Mouse (Mus musculus) liver, adult 2 months (tissue): Measurements from ENCODE around the gene Tgfbr1. TPM values are rescaled to one million over a fixed set of nuclear protein-coding genes. Genes with fewer than 3 reads are reported as not detected.
A peak's percentile ranks its signal among the peaks of the same experiment; 100 is the strongest.

Experiments
- DNase-seq: peaks from one replicate; pipeline ENCODE4 v3.0.0-alpha.2; 2011; ENCODE audit warnings: low read depth, low spot score; ENCODE audit errors: extremely low read depth
- H3K27ac ChIP-seq: fragments of 200-500 bp; replicated peaks from 2 replicates; pipeline ENCODE4 v1.5.1; 2012; ENCODE audit warnings: low read depth, mild to moderate bottlenecking, control low read depth, inconsistent platforms, low read length; ENCODE audit not compliant: insufficient read depth
- H3K27me3 ChIP-seq: fragments of 200-500 bp; 2 replicates; pipeline ENCODE4 v1.6.1; 2012; ENCODE audit warnings: mild to moderate bottlenecking, moderate library complexity, low read length, inconsistent platforms; ENCODE audit not compliant: control insufficient read depth, insufficient read depth
- H3K36me3 ChIP-seq: fragments of 200-500 bp; 2 replicates; pipeline ENCODE4 v1.6.1; 2012; ENCODE audit warnings: low read length, inconsistent platforms; ENCODE audit not compliant: control insufficient read depth, insufficient read depth
- H3K4me1 ChIP-seq: fragments of 200-500 bp; 2 replicates; pipeline ENCODE4 v1.6.1; 2011; ENCODE audit warnings: low read length; ENCODE audit not compliant: control insufficient read depth, insufficient read depth
- H3K4me3 ChIP-seq: fragments of 200-500 bp; 2 replicates; pipeline ENCODE4 v1.5.1; 2011; ENCODE audit warnings: low read depth, mild to moderate bottlenecking, control low read depth, low read length, moderate library complexity; ENCODE audit not compliant: insufficient read depth
- H3K79me2 ChIP-seq: fragments of 200-500 bp; 2 replicates; pipeline ENCODE4 v1.6.1; 2012; ENCODE audit warnings: inconsistent platforms, mild to moderate bottlenecking, low read length, moderate library complexity; ENCODE audit not compliant: control insufficient read depth, insufficient read depth
- H3K9ac ChIP-seq: fragments of 200-500 bp; 2 replicates; pipeline ENCODE4 v1.6.1; 2012; ENCODE audit warnings: low read depth, mild to moderate bottlenecking, control low read depth, inconsistent platforms, low read length
- CTCF ChIP-seq: fragments of 200-500 bp; IDR thresholded peaks from 2 replicates; pipeline ENCODE4 v1.5.1; 2011; ENCODE audit warnings: low read depth, low read length, control low read depth
- POLR2A ChIP-seq: fragments of 200-500 bp; IDR thresholded peaks from 2 replicates; pipeline ENCODE4 v1.6.1; 2011; ENCODE audit warnings: low read length, control low read depth; ENCODE audit not compliant: insufficient read depth; ENCODE audit errors: extremely low read depth
- WGBS: fragments of 180-500 bp; shearing (Covaris S2); methylation state at CpG from one replicate; pipeline ENCODE4 v1.1.7; 2018; 5-methylcytosine and 5-hydroxymethylcytosine counted together
- polyA plus RNA-seq: library from polyadenylated mRNA; depleted of rRNA; stranded (reverse); fragments of >200 nt; gene quantifications from 2 replicates; pipeline ENCODE4 v1.2.3, GENCODE M21; 2012
- total RNA-seq: library from RNA; depleted of rRNA; stranded (reverse); fragments of >200 nt; gene quantifications from 2 replicates; pipeline ENCODE4 v1.2.3, GENCODE M21; 2014

Gene Tgfbr1
- total and polyA plus RNA-seq, 2 experiments = 3.9 to 15.4 TPM

DNA sequence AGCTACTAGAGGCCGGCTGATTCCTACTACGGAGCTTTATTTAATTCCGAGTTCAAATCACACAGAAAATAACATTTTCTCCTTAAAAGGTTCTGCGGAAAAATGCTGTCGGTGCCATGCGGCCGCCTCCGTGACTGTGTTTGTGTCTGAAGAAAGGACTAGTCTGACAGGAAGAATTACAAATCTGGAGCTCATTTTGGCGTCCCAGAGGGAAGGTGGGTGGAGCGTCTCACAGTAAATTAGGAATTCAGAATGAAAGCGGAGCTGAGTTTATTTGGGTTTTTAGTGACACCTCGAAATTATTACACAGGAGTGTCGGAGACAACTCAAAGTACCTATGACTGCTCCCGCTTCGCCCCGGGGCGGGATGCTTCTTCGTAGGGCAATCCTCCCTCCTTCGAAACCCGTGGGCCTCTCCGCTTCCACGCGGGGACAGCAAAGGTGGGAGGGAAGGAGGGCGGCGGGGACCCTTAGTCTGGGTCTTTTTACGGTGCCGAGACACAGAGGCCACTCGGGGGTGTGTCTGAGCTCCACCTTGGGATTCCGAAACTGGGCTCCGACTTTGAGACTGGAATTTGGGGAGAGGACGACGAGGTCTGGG is 861 bp upstream of the Tgfbr1 start:
- Histone ChIP-seq H3K4me1 (peaks cover 8% of the 10 kb centered on the region; the same call in 1 of the 2 replicates), H3K36me3 (no peaks in the 10 kb centered on the region), H3K9ac (peak overlapping the region; percentile 65), H3K4me3 (peak overlapping the region; percentile 63), H3K79me2 (peaks cover 7% of the 10 kb centered on the region; the same call in 1 of the 2 replicates), H3K27me3 (no peaks in the 10 kb centered on the region), H3K27ac (0 out of 2 replicates have a peak overlapping the region, but pooled peaks have one; percentile 2)
- TF ChIP-seq POLR2A (no peak), CTCF (no peak)
- peak; percentile 29 for DNase-seq
- WGBS = 3% methylated on average over 32 of the region's 32 CpGs

DNA sequence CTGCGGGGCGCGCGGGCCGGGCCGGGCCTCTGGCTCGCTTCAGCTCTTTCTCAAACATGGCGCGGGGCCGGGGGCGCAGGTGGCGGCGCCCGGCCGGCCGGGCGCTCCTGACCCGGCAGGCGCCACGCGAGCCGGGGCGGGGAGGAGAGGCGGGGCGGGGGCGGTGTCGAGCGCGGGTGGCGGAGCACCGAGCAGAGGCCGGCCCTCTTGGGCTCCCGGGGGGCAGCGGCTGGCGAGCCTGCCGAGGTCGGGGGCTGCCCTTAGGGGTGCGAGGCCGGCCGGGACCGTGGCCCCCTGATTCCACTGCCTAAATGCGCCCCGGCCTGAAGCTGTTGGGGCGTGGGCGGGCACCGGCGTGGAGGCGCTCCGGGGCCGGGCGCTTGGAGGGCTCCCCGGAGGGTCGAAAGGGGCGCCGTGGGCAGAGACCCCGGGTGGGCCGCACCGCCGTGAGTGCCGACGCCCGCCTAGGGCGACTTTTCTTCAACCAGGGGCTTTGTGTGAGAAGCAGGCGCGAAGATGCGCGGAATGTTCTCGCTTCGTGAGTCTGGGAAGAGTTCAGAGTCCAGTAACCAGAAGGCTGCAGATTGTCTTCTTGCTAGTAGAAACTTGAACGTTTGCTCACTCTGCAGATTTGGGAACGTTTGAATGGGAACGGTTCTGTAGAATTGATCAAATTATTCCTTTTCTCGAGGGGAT is 542 bp downstream of the Tgfbr1 start:
- Histone ChIP-seq H3K79me2 (peaks cover 7% of the 10 kb centered on the region; the same call in 1 of the 2 replicates), H3K4me1 (peaks cover 13% of the 10 kb centered on the region; the same call in 1 of the 2 replicates), H3K9ac (peak overlapping the region; percentile 99), H3K27me3 (no peaks in the 10 kb centered on the region), H3K4me3 (peak overlapping the region; percentile 91), H3K36me3 (no peaks in the 10 kb centered on the region), H3K27ac (peak overlapping the region; percentile 85)
- peak; percentile 62 for DNase-seq
- under 1% methylated on average over 70 of the region's 73 CpGs for WGBS
- TF ChIP-seq CTCF (no peak), POLR2A (no peak)

DNA sequence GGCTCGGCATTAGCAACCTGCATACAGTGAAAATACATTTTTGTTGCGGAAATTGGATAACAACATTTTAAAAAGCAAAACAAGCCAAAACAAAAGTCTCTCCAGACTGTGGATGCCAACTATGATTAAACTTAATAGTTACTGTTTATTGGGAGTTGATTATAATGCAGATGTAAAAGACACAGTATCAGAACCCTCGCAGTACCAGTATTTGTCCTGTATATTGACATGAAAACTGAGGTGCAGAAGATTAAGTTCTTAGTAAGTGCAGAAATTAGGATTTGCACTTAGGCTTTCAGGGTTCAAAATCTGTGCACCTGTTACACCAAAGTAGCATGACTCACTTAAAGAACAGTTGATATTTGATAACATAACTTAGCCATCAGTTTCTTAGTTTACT is 1.3 kb downstream of the Tgfbr1 start:
- WGBS = 45% methylated on average over 3 of the region's 3 CpGs
- TF ChIP-seq CTCF = no peak
- TF ChIP-seq POLR2A = no peak
- H3K4me3 ChIP-seq = peak overlapping the region; percentile 91; the same call in 1 of the 2 replicates
- H3K79me2 ChIP-seq = peaks cover 10% of the 10 kb centered on the region; the same call in 1 of the 2 replicates
- peaks cover 17% of the 10 kb centered on the region; the same call in 1 of the 2 replicates for H3K4me1 ChIP-seq
- no peak overlapping the region for H3K27ac ChIP-seq
- no peak overlapping the region for H3K9ac ChIP-seq
- H3K27me3 ChIP-seq = no peaks in the 10 kb centered on the region
- no peaks in the 10 kb centered on the region for H3K36me3 ChIP-seq
- DNase-seq = no peak

DNA sequence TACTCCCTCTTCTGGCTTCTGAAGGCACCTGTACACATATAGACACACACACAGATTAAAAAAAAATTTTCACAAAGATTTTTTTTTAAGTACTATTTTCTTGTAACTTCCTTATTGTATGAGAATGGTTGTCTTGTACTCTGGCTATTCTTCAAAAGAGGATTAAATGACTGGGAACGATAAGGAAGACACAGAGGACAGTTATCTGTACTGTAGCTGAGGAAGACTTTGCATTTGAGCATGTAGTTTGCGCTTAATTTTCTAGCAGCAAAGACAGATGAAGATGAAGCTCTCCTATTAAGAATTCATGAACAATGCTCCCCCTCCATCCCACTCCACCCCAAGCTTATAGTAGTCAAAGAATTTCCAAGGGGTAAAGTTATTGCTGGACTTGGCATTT is 9.6 kb downstream of the Tgfbr1 start:
- Histone ChIP-seq H3K4me3 (no peak overlapping the region), H3K27me3 (no peaks in the 10 kb centered on the region), H3K27ac (no peak overlapping the region), H3K4me1 (peaks cover 32% of the 10 kb centered on the region), H3K36me3 (no peaks in the 10 kb centered on the region), H3K9ac (no peak overlapping the region), H3K79me2 (peaks cover 22% of the 10 kb centered on the region; the same call in 1 of the 2 replicates)
- TF ChIP-seq POLR2A = no peak
- 89% methylated on average over 2 of the region's 2 CpGs for WGBS
- DNase-seq = no peak

DNA sequence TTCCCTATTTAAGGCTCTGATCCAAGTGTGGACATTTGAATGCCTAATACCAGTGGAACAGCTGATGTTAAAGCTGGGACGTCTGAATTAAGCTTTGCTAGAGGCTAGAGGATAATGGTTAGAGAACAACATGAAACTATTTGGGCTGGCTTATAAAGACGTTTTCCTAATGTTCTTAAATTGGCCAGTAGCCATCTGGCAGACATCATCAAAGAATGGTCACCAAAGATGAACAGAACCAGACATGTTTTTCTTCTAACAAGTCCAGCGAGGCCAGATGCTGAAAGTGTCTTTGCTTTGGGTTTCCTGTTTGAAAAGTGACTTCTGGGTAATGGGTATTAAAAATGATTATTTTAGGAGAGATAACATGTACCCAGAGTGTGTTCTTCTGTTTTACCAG is 10.1 kb downstream of the Tgfbr1 start:
- Histone ChIP-seq H3K4me1 (peaks cover 27% of the 10 kb centered on the region), H3K36me3 (no peaks in the 10 kb centered on the region), H3K79me2 (peaks cover 26% of the 10 kb centered on the region; the same call in 1 of the 2 replicates), H3K4me3 (no peak overlapping the region), H3K27me3 (no peaks in the 10 kb centered on the region), H3K9ac (no peak overlapping the region), H3K27ac (no peak overlapping the region)
- TF ChIP-seq CTCF = no peak
- no peak for TF ChIP-seq POLR2A
- peak; percentile 67 for DNase-seq
- 19% methylated on average over 3 of the region's 3 CpGs for WGBS

DNA sequence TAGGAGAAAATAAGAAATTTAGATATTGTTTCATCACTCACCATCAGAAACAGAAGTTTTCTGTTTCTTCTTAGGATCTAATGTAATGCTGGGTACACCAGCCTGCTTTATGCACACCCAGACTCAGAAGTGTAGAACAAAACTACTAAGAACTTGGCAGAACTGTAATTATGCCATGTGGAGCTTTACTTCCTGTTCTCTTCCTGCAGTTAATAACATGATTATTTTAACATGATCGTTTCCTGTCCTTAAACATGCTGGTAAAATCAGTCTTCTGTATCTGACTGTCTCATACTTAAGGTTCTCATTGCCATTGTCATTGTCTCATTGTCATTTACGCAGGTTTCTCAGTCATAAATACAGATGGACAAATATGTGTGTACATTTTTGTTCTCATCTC is 15.7 kb downstream of the Tgfbr1 start:
- Histone ChIP-seq H3K4me3 (no peak overlapping the region), H3K9ac (no peak overlapping the region), H3K4me1 (peaks cover 9% of the 10 kb centered on the region), H3K36me3 (no peaks in the 10 kb centered on the region), H3K27ac (no peak overlapping the region), H3K79me2 (peaks cover 12% of the 10 kb centered on the region; the same call in 1 of the 2 replicates), H3K27me3 (no peaks in the 10 kb centered on the region)
- DNase-seq = no peak
- no peak for TF ChIP-seq CTCF
- TF ChIP-seq POLR2A = no peak
- 84% methylated on average over 2 of the region's 2 CpGs for WGBS
